Mouse (Mus musculus): ENCODE data around the gene Pom121.
A peak's percentile ranks its signal among the peaks of the same experiment; 100 is the strongest.
"Not testable (repeated sequence)": the region's sequence is repeated elsewhere in the genome, so short reads cannot be mapped to it uniquely, and the experiment has no call there.

Gene Pom121

DNA sequence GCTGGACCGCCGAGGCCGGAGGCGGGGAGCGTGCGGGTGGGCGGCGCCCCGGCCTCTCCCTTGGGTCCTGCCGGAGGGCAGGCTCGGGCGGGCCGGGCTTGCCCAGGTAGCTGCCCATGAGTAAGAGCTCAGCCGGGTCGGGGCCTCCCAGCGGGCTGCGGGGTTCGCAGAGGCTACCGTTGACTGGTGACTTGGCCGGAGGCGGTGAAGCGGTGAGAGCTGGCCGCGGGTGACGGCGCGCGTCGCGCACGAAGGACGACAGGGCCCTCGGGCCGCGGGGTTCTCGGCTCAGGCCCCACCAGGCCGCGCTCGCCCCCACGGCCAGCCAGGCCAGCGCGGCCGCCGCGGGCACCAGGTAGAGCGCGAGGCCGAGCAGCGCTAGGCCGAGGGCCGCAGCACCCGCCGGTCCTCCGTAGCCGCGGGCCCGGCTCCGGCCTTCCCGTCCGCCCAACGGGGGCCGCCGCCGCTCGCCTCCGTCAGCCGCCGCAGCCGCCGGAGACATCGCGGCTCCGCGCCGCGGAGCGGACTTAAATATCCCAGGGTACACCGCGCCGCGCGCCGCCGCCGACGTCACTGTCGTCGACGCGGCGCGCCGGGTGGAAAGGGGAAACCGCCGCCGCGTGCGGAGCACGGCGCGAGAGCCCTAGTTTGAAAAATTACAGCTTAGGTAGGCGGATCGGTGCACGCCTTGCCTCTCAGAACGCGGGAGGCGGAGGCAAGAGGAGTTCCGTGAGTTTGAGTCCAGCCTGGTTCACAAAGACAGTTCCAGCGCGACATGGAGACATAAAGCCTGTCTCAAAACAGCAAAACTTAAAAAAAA lies at the start of gene Pom121:
Gene Pom121, minus strand, starts transcription at position 543 of the 820 bp plus-strand sequence.
- peak; percentile 42 for DNase-seq (ENCODE audit: low spot score)

DNA sequence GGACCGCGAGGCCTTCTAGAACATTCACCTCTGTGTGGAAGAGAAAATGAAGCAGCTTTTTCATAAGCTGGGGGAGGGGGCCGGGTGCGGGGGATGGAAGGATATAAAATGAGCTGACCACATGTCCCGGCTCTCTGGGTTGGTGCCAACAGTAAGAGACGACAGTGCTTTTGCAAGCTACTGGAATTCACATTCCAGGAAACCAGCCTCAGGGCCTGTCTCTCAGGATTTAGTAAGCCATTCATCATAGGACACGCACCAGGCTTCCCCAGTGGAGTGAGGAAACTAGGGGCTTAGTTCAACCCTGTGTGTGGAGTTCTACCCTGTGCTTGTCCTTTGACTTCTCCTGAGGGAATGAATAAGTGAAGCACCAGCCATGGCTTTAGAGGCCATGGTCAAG lies 48.1 kb upstream of the Pom121 start:
- DNase-seq (ENCODE audit: low spot score), result no peak

DNA sequence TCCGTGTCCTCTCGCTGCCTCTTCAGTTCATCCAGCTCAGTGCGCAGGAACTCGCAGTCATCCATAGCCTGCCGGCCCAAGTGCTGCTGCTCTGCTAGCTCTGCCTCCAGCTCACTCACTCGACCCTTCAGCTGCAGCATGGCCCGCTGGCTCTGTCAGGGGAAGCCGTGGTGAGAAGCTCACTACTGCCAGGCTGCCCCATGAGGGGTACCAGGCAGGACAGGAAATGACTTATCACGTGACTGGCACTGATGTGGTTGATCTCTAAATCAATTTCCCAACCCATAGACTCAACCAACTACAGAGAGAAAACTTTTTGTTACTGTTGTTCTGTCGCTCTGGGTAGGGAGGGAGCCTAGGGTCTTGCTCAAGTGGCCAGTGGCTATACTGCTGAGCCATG lies 40.7 kb upstream of the Pom121 start:
- no peak for DNase-seq (ENCODE audit: low spot score)

DNA sequence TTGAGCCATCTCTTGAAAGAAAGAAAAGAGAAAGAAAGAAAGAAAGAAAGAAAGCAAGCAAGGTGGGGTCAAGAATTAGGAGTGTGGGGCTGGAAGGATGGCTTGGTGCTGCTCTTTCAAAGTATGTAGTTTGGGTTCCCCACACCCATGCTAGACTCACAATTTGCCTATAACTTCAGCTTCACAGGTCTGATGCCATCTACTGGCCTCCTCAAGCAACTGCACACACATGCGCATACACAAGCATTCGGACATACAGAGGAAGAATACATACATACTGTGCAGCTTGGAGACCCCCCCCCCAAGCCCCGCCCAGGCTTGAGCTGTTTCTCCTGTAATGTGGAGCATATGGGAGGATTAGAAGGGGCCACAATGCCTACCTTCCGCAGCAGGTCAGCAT lies 39.5 kb upstream of the Pom121 start:
- no peak for DNase-seq (ENCODE audit: low spot score)

DNA sequence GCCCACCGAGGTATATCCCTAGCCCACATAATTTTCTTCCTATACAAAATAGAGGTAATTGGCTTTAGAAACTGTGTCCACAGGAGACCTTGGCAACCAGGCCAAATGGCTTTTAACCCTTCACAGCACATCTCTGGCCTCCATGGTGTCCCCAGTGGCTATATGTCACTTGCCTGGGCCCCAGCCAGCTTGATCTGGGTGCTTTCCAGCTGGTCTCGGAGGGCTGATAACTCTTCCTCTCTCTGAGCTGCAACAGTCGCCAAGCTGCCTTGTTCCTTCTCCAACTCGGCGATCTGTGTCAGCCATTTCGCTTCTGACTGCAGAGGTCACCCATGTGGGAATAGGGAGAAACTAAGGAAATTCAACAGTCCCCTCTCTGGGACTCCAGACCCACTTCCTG lies 36.8 kb upstream of the Pom121 start:
- DNase-seq (ENCODE audit: low spot score), result no peak

DNA sequence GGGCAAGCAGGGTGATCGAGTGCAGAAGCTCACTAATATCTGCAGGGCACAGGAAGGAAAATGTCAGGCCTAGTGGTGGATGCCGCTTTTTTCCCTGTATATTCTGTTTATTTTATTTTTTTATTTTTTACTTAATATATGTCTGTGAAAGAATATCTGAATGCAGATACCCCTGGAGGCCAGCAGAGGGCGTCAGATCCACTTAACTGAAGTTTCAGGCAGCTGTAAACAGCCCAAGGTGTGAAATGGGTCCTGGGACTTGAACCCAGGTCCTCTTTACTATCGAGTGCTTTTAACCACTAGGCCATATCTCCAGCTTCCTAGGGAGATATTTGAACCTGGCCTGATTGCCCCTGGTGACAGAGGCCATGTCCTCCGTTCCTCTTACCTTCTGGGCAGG lies 34.4 kb upstream of the Pom121 start:
- DNase-seq (ENCODE audit: low spot score), result no peak

DNA sequence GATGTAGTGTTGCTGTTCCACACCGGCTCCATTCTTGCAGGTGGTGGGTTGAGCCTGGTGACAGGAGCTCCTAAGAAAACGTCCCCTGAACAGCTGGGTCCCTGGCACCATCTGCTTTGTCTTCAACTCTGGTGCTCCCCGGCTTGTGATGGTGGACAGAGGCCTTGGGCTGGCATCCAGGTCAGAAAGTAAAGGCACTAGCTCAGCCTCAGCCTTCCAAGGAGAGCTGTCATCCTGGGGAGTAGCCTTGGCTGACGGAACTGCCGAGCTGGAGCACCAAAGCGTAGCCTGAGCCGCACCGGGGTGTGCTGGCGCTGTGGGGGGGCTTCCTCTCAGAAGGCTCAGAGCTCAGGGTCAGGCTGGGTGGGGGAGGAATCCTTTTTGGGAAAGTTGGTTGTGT lies 15.9 kb upstream of the Pom121 start:
- no peak for DNase-seq (ENCODE audit: low spot score)

DNA sequence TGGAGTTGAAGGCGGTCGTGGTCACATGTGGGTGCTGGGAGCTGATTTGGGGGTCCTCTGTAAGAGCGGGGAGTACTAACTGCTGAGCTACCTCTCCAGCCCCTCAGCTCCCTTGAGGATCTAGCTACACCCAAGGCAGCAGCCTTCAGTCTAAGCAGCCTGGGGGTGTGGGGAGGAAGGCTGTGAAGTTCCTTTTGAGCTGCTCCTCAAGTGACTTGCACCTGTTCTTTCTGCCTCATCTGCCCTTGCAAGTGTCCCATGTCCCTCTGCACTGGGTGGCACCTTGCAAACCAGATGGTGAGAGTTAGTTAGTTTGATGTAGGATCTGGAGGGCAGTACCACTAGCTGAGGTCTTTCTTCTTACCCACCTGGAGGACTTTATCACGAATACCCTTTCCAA lies 13.8 kb upstream of the Pom121 start:
- DNase-seq (ENCODE audit: low spot score), result no peak

DNA sequence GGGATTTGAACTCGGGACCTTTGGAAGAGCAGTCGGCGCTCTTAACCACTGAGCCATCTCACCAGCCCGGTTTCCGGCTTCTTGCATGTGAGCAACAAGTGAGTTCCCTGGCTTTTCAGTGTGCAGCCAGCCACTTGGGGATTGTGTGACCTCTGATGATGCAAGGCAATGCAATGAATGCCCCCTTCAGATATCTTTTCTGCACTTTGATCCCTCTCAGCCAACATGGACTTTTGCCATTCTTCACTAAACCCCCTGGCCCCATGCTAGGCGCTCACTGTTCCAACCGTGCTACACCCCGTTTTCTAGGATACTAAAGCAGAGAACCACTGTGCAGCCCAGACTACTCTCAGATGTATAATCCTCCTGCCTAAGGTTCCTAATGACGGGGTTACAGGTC lies 11.1 kb upstream of the Pom121 start:
- no peak for DNase-seq (ENCODE audit: low spot score)

DNA sequence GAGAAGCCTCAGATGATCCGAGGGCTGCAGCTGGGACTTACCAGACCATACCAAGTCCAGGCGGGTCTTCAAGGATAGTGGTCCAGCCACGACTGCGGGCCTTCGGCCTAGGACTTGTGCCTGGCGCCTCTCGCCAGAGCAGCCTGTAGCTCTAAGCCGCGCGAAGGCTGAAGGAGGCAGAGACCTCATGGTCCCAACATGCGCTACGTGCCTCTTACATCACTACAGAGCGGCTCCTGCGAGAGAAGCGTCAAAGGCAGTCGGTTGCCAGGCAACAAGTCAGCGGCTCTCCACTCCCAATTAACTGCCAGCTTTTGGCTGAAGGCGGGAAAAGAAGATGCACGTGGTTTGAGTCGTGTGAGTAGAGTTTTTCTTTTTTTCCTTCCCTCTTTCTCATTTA lies 10.3 kb upstream of the Pom121 start:
- no peak for DNase-seq (ENCODE audit: low spot score)

DNA sequence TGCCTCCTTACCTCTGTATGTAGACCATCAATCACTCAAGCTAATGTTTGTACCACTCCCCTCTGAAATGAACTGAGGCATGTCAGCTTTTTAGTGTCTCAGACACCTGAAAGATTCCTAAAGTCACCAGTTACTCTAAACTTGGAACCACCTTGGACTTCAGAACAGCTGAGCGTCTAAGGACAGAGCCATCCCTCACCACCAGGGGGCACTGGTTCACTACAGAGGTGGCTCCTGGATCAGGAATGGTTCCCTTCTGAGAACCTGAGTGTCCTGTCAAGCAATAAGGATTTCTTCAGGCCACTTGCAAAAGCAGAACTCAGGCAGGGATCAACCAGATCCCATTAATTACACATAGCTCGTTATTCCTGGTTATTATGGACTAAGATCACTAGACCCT lies 5.9 kb upstream of the Pom121 start:
- peak; percentile 49 for DNase-seq (ENCODE audit: low spot score)

DNA sequence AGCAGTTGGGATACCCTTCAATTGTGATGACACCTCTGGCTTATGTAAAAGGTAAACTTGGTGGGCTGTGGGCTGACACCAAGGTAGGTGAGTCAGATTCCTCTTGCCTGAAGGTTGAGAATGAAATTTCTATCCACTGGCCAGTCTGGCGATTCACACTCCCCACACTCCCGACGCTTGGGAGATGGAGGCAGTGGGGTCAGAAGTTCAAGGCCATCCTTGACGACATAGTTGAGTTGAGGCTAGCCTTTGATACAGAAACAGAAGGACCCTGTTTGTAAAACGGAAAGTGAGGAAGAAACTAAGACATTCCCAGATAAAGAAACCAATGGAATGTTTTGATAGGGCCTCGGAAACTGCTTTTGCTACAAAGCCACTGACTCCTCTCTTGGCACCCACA lies 5.0 kb upstream of the Pom121 start:
- DNase-seq (ENCODE audit: low spot score), result no peak

DNA sequence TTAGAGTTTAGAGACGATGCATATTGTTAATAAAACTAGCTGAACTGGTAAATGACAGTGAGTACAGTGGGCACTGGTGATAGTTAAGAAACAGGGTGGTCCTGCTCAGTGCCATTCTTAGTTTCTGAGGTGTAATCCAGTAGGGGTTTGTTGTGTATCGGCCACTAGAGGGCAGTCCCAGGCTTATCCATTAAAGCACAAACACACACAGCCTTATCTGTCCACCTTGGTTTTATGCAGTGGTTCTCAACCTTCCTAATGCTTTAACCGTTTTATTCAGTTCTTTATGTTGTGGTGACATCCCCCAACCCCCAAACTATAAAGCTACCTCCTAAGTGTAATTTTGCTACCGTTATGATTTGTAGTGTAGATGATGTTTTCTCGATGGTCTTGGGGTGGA lies 1.5 kb upstream of the Pom121 start:
- DNase-seq (ENCODE audit: low spot score), result no peak

DNA sequence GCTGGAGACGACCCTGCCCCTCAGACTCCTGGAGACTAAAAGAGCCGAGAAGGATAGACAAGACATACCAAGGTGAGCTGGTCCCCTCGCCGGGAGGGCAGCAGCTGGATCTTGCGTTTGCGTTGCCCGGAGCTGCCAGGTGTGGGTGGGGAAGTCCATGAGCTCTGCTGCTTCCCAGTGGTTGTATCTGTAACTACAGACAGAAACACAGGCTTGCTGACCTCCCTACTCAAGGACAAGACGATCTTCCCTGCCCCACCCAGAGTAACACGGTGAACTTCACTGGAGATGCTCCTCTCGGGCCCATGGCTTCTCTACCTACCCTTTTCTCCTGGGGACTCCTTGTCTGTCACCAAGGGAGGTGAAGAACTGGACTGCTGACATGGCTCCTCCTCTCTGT lies 10.6 kb downstream of the Pom121 start:
- DNase-seq (ENCODE audit: low spot score), result no peak

DNA sequence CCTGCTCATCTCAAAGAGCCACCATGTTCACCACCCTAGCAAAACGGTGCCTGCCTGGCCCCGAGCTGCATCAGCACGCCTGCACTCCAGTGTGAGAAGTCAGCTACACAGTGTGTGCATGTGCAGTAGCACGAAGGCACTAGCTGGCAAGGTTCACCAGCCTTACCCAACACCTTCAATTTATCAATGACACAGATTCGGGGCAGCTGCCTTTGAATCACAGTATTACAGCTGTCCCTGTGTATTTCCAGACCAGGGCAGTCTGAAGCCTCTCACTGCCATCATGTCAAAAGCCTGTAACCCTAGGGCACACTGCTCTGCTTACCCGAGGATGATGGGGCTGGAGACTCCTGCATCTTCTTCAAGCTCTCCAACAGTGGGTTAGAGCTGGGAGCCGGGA lies 11.6 kb downstream of the Pom121 start:
- no peak for DNase-seq (ENCODE audit: low spot score)

DNA sequence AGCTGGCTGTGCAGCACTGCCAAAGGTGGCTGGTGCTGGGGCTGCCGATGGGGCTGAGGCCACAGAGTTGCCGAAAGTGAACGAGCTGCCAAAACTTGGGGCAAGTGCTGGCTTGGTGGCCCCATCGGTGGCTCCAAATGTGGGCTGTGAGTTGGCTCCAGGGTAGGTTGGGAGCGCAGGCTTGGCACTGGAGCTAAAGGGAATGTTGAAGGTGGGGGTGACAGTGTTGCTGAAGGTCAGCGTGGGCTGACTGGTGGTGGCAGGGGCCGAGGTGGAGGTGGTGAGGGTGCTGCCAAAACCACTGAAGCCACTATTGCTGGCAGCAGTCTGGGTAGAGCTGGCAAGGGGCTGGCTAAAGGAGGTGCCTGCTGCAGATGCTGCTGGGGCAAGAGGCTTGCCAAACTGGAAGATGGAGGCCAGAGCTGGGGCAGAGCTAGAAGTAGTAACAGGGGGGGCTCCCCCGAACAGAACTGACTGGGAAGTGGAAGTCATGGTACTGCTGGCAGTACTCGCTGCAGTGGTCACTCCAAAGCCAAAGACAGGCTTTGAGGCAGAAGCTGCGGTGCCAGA lies 12.9 kb downstream of the Pom121 start:
- no peak for DNase-seq (ENCODE audit: low spot score)

DNA sequence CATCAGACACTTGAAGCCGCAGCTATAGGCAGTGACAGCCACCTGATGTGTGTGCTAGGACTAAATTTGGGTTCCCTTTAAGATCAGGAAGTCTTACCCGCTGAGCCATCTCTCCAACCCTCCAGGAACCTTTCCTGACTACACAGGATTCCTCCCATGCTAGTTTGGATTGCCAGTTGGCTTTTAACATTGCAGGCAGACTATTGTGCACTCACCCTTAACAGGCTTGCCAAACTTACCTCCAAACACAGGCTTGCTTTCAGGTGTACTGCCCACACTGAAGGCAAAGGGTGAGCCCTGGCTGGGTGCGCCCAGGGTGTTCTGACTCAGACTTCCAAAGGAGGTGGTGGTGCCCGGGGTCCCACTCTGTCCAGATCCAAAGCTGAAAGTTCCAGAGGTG lies 13.7 kb downstream of the Pom121 start:
- no peak for DNase-seq (ENCODE audit: low spot score)

DNA sequence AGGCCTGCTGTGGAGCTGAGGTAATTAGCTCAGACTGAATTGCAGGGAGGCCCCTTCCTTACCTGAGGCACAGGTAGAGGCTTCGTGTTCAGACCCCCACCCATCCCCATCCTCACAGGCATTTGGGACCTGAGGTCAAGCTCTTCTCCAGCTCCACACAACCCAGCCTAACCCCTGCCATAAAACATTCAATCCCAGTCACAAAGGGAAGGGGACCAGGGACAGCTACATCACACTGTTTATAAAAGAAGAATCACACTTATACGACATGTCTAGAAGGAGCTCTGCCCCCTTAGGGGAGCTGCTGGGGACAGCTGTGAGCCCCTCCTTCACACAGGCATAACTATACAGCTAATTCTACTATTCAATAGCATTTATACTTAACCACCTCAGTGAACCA lies 18.0 kb downstream of the Pom121 start:
- DNase-seq (ENCODE audit: low spot score), result no peak

DNA sequence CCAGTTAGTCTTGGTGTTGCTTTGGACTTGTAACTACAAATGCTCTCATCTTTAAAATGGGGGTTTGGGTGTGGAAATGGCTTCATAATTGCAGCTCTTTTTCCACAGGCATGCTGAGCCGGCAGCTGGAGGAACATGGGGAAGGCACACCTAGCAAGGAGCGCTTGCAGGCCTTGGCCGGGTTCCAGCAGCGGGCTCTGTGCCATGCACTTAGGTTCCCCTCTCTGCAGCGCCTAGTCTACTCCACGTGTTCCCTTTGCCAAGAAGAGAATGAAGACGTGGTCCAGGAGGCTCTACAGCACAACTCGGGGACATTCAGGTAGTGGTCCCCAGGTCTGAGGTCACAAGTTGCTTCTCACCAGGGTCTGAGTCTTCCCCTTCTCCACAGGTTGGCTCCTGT lies 19.2 kb downstream of the Pom121 start:
- DNase-seq (ENCODE audit: low spot score), result no peak

DNA sequence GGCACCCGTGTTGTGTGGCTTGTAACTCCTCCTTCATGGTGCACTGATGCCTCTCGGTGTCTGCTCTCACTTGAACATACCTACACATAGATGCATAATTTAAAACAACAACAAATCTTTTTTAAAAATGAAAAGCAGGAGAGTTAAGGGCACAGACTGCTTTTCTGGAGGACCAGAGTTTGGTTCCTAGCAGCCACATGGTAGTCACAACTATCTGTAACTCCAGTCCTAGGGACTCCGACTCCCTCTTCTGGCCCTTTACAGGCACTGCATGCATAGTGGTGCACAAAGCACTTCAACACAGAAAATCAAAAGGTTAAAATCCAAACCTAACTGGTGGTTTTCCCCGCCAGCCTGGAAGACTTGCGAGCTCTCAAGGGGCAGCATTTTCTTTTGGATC lies 20.7 kb downstream of the Pom121 start:
- DNase-seq (ENCODE audit: low spot score), result no peak

DNA sequence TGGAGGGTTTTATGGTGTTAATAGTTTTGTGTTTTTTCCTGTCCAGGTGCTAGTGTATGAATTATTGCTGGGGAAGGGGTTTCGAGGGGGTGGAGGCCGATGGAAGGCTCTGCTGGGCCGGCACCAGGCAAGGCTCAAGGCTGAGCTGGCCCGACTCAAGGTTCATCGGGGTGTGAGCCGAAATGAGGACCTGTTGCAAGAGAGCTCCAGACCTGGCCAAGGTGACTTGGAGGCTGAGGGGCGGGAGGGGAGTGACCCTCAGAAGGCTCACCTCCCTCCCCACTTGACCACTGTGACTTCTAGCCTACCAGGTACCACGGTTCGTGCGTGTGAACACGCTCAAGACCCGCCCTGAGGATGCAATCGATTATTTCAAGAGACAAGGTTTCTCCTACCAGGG lies 23.2 kb downstream of the Pom121 start:
- no peak for DNase-seq (ENCODE audit: low spot score)

DNA sequence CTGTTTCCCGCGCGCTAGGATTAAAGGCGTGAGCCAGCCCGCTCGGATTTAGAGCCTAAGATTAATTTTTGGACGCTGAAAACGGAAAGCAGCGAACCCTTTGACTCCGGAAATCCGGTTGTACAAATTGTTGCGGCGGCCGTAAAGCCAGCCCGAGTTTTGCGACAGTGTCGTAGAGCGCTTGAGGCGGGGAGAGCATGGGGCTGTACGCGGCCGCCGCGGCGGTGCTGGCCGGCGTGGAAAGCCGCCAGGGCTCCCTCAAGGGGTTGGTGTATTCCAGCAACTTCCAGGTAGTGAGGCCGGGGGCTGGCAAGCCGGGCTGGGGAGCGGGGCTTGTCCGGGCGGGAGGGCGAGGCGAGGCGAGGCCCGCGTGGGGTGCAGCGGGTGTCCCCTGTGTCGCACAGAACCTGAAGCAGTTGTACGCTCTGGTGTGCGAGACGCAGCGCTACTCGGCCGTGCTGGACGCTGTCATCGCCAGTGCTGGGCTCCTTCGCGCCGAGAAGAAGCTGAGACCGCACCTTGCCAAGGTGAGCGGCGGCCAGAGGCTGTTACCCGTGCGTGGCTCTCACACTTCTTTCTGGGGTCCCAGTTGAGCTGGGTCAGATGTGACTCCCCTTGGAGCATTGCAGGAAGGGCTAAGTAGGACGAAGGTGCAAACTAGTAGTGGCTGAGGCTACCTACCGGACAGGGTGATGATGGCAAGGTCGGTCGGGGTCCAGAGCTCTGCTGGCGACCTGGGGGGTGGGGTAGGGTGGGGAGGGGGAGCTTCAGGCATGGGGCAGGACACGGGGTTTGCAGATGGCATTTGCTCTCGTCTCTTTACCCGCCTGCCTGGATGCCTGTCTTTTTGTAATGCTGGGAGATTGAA lies 24.3 kb downstream of the Pom121 start, which contains the start of gene Nsun5:
Gene Nsun5, plus strand, starts transcription at position 167 of the 868 bp plus-strand sequence.
- DNase-seq (ENCODE audit: low spot score), result peak; percentile 90

DNA sequence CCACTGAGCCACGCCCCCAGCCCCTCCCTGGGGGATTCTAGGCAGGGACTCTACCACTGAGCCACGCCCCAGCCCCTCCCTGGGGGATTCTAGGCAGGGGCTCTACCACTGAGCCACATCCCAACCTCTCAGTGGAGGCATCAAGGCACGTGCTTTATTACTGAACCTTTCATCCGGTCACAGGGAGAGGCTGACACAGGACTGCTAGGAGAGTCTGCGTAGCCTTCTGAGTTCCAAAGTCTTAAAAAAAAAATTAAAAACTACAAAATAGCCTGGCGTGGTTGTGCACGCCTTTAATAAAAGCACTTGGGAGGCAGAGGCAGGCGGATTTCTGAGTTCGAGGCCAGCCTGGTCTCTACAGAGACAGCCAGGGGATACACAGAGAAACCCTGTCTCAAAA lies 25.1 kb downstream of the Pom121 start:
- DNase-seq (ENCODE audit: low spot score), result not testable (repeated sequence)
